ENCODE assay signal across 8 mouse cellular contexts in genomic region chr19:45005444-45005843, GRCm38 (mm10). TPM values are rescaled to one million over a fixed set of nuclear protein-coding genes. Genes with fewer than 3 reads are reported as not detected.
A peak's percentile ranks its signal among the peaks of the same experiment; 100 is the strongest.
DNase-seq lines count a peak whose midpoint lies in the region; ATAC-seq and TF ChIP-seq lines count a peak whose summit lies in the region.

Twnk (plus strand) TSS chr19:45005663.

- peak in 1 of 2 experiments; percentile 56; a peak in 1 of 4 replicates for TF ChIP-seq EP300 in MEL (IDR thresholded peaks at IDR 0.05; ENCODE audit: low read depth in 1 of 2, low read length in 2 of 2)

- peak; percentile 96 for DNase-seq in MEL (ENCODE audit: low read depth, low spot score)
- DNase-seq in adrenal gland, postnatal 4 days (ENCODE audit: low spot score in 2 of 2) = no peak
- no peak for DNase-seq in gastrocnemius, adult 18-20 months (ENCODE audit: low spot score)
- DNase-seq in hindbrain, embryonic 14.5 days (ENCODE audit: low spot score) = no peak
- DNase-seq in left cerebral cortex, postnatal 14 days (ENCODE audit: low spot score in 2 of 2) = no peak
- peak; percentile 92 for DNase-seq in splenic B cell, adult 2 months (ENCODE audit: low read depth, low spot score)
- DNase-seq in right cerebral cortex, postnatal 14 days = no peak

- peak within 1 kb of the TSS; percentile 92 for H3K9ac ChIP-seq in MEL (ENCODE audit: control insufficient read depth, low read depth, low read length, poor library complexity, severe bottlenecking)
- peak within 1 kb of the TSS; percentile 71 for H3K9ac ChIP-seq in hindbrain, embryonic 14.5 days

- H3K36me3 ChIP-seq in MEL (ENCODE audit: control insufficient read depth in 1 of 2, insufficient read depth in 2 of 2, low read length in 2 of 2) = peaks cover 5 to 22% of the 10 kb centered on the region in 2 experiments
- peaks cover 55% of the 10 kb centered on the region for H3K36me3 ChIP-seq in hindbrain, embryonic 14.5 days (replicated peaks; ENCODE audit: control insufficient read depth, insufficient read depth)
- peaks cover 75% of the 10 kb centered on the region for H3K36me3 ChIP-seq in megakaryocyte, embryonic 14.5 days (replicated peaks; ENCODE audit: low read length)
- H3K36me3 ChIP-seq in splenic B cell, adult 2 months (ENCODE audit: control insufficient read depth, insufficient read depth, low read length, poor library complexity, severe bottlenecking) = peaks cover 3% of the 10 kb centered on the region

- no peak for ATAC-seq in hindbrain, embryonic 14.5 days (ENCODE audit: low FRiP score)

- peak in 1 of 2 experiments; percentile 75; a peak in 2 of 4 replicates for TF ChIP-seq POLR2A in MEL (IDR thresholded peaks at IDR 0.05; ENCODE audit: control insufficient read depth in 1 of 2, insufficient read depth in 1 of 2, low read depth in 1 of 2, low read length in 2 of 2, poor library complexity in 1 of 2)

- H3K4me1 ChIP-seq in MEL (ENCODE audit: control insufficient read depth in 1 of 2, insufficient read depth in 2 of 2, low read length in 2 of 2) = peaks cover 3 to 26% of the 10 kb centered on the region in 2 experiments
- H3K4me1 ChIP-seq in hindbrain, embryonic 14.5 days (replicated peaks; ENCODE audit: control insufficient read depth, insufficient read depth, low read length) = peaks cover 21% of the 10 kb centered on the region
- peaks cover 54% of the 10 kb centered on the region for H3K4me1 ChIP-seq in megakaryocyte, embryonic 14.5 days

- TF ChIP-seq CTCF in MEL (IDR thresholded peaks at IDR 0.05 in 2 of 3, conservative IDR thresholded peaks at IDR 0.05 in 1 of 3; ENCODE audit: control insufficient read depth in 1 of 3, insufficient read depth in 1 of 3, low read depth in 2 of 3, low read length in 3 of 3, poor library complexity in 1 of 3, severe bottlenecking in 1 of 3) = no peak

- H3K4me2 ChIP-seq in hindbrain, embryonic 14.5 days (replicated peaks) = peak within 1 kb of the TSS; percentile 96

- peak within 1 kb of the TSS; percentile 91 to 96 for H3K4me3 ChIP-seq in MEL (ENCODE audit: control insufficient read depth in 1 of 2, insufficient read depth in 1 of 2, low read depth in 2 of 2, low read length in 2 of 2)
- peak within 1 kb of the TSS; percentile 80 for H3K4me3 ChIP-seq in hindbrain, embryonic 14.5 days (replicated peaks; ENCODE audit: low read length)
- peak within 1 kb of the TSS; percentile 100 for H3K4me3 ChIP-seq in megakaryocyte, embryonic 14.5 days (replicated peaks)

- 12% methylated on average over 16 of the region's 16 CpGs for WGBS in hindbrain, embryonic 14.5 days

- H3K27ac ChIP-seq in MEL (ENCODE audit: control insufficient read depth, low read depth, low read length) = peak within 1 kb of the TSS; percentile 78
- H3K27ac ChIP-seq in hindbrain, embryonic 14.5 days = peak within 1 kb of the TSS; percentile 58

- no peaks in the 10 kb centered on the region for H3K9me3 ChIP-seq in MEL (replicated peaks; ENCODE audit: insufficient read depth, low read length)
- no peaks in the 10 kb centered on the region for H3K9me3 ChIP-seq in hindbrain, embryonic 14.5 days (ENCODE audit: control insufficient read depth, low read length)
- no peaks in the 10 kb centered on the region for H3K9me3 ChIP-seq in megakaryocyte, embryonic 14.5 days

- no peak for TF ChIP-seq RAD21 in MEL (IDR thresholded peaks at IDR 0.05; ENCODE audit: low read depth, low read length)

- intact Hi-C loops in left cerebral cortex, postnatal 14 days (cut with DNase I) = no loop called here

- no peaks in the 10 kb centered on the region for H3K27me3 ChIP-seq in MEL (ENCODE audit: control insufficient read depth in 1 of 2, insufficient read depth in 2 of 2, low read length in 2 of 2)
- H3K27me3 ChIP-seq in hindbrain, embryonic 14.5 days (ENCODE audit: control insufficient read depth, insufficient read depth, low read length) = no peaks in the 10 kb centered on the region
- no peaks in the 10 kb centered on the region for H3K27me3 ChIP-seq in megakaryocyte, embryonic 14.5 days (replicated peaks)
- no peaks in the 10 kb centered on the region for H3K27me3 ChIP-seq in splenic B cell, adult 2 months (ENCODE audit: control insufficient read depth, insufficient read depth, low read length, poor library complexity, severe bottlenecking)

- peaks cover 36% of the 10 kb centered on the region for H3K79me2 ChIP-seq in MEL (ENCODE audit: control insufficient read depth, insufficient read depth, low read length, poor library complexity)

TF ChIP-seq in MEL, 35 proteins besides CTCF, POLR2A, EP300 and RAD21:
- TF ChIP-seq E2F4 (IDR thresholded peaks at IDR 0.05; ENCODE audit: borderline replicate concordance, low read depth, low read length) (no peak; the same call in 1 of the 2 replicates), POLR2AphosphoS5 (IDR thresholded peaks at IDR 0.05; ENCODE audit: borderline replicate concordance, low read depth, low read length) (no peak), BHLHE40 (IDR thresholded peaks at IDR 0.05; ENCODE audit: borderline replicate concordance, low read depth, low read length) (no peak), NELFE (IDR thresholded peaks at IDR 0.05; ENCODE audit: low read depth, low read length) (peak; percentile 80), USF2 (IDR thresholded peaks at IDR 0.05; ENCODE audit: borderline replicate concordance in 1 of 2, insufficient read depth in 1 of 2, low read depth in 1 of 2, low read length in 2 of 2) (no peak), CHD2 (IDR thresholded peaks at IDR 0.05; ENCODE audit: low read length) (no peak), CHD1 (IDR thresholded peaks at IDR 0.05; ENCODE audit: low read depth, low read length) (0 out of 2 replicates have a peak, but pooled peaks have one; percentile 13), MEF2A (IDR thresholded peaks at IDR 0.05; ENCODE audit: extremely low read depth, insufficient replicate concordance, low read depth, low read length, poor library complexity, severe bottlenecking) (no peak), GATA1 (IDR thresholded peaks at IDR 0.05; ENCODE audit: low read depth, low read length) (peak; percentile 52), MYC (IDR thresholded peaks at IDR 0.05; ENCODE audit: low read depth, low read length) (no peak), ELF1 (IDR thresholded peaks at IDR 0.05; ENCODE audit: low read depth, low read length) (no peak), ZNF384 (IDR thresholded peaks at IDR 0.05; ENCODE audit: low read depth, low read length) (no peak), ZMIZ1 (IDR thresholded peaks at IDR 0.05; ENCODE audit: low read depth, low read length) (0 out of 2 replicates have a peak, but pooled peaks have one; percentile 38), TAL1 (IDR thresholded peaks at IDR 0.05; ENCODE audit: low read length) (no peak), ZC3H11A (IDR thresholded peaks at IDR 0.05; ENCODE audit: low read depth, low read length) (no peak), MAX (IDR thresholded peaks at IDR 0.05; ENCODE audit: low read length) (peak; percentile 6; the same call in 1 of the 2 replicates), POLR2AphosphoS2 (IDR thresholded peaks at IDR 0.05; ENCODE audit: low read length) (no peak), ETS1 (IDR thresholded peaks at IDR 0.05; ENCODE audit: low read depth, low read length) (no peak), MXI1 (IDR thresholded peaks at IDR 0.05; ENCODE audit: low read depth, low read length) (no peak), GABPA (IDR thresholded peaks at IDR 0.05; ENCODE audit: low read depth, low read length) (no peak), MAZ (IDR thresholded peaks at IDR 0.05; ENCODE audit: low read depth, low read length) (0 out of 2 replicates have a peak, but pooled peaks have one; percentile 34), JUND (IDR thresholded peaks at IDR 0.05; ENCODE audit: low read depth, low read length) (0 out of 2 replicates have a peak, but pooled peaks have one; percentile 14), UBTF (IDR thresholded peaks at IDR 0.05; ENCODE audit: borderline replicate concordance, insufficient read depth, low read depth, low read length) (no peak), USF1 (IDR thresholded peaks at IDR 0.05; ENCODE audit: low read depth, low read length) (no peak), MAFK (IDR thresholded peaks at IDR 0.05; ENCODE audit: borderline replicate concordance, low read depth, low read length) (no peak), TCF12 (IDR thresholded peaks at IDR 0.05; ENCODE audit: low read depth, low read length) (no peak), RCOR1 (IDR thresholded peaks at IDR 0.05; ENCODE audit: low read depth, low read length) (0 out of 2 replicates have a peak, but pooled peaks have one; percentile 24), NRF1 (IDR thresholded peaks at IDR 0.05; ENCODE audit: insufficient read depth, low read depth, low read length, poor library complexity, severe bottlenecking) (no peak), SIN3A (IDR thresholded peaks at IDR 0.05; ENCODE audit: low read length) (peak; percentile 51; the same call in 1 of the 2 replicates), KAT2A (conservative IDR thresholded peaks at IDR 0.05; ENCODE audit: low read depth, low read length) (no peak), ZKSCAN1 (IDR thresholded peaks at IDR 0.05; ENCODE audit: low read depth, low read length) (no peak), SMC3 (IDR thresholded peaks at IDR 0.05; ENCODE audit: low read depth, low read length) (no peak), MYB (IDR thresholded peaks at IDR 0.05; ENCODE audit: low read depth, low read length) (no peak), TBP (IDR thresholded peaks at IDR 0.05; ENCODE audit: low read depth, low read length) (peak; percentile 86), HCFC1 (IDR thresholded peaks at IDR 0.05; ENCODE audit: low read depth, low read length) (0 out of 2 replicates have a peak, but pooled peaks have one; percentile 16)

RNA-seq across cellular contexts. Expression of gene Twnk, which starts in this region (rescaled TPM):
- total RNA-seq in MEL (2012; rRNA removed) = 35.9 and 37.5 TPM in 2 replicates
- 10 to 100 TPM in 1 of 2 experiments, not detected in 1; 55.6 TPM for polyA plus RNA-seq in MEL (2012; ENCODE audit: insufficient read depth in 1 of 2, insufficient read length in 2 of 2, low read depth in 1 of 2, low replicate concordance in 2 of 2, missing spikeins in 1 of 2)
- 10 to 100 TPM; 30.5 to 33.0 TPM for total RNA-seq in adrenal gland, postnatal 4 days (2021)
- 10 to 100 TPM; 17.8 to 20.8 TPM for total RNA-seq in gastrocnemius, adult 18-20 months (2021)
- 7.1 and 9.4 TPM in 2 replicates for polyA plus RNA-seq in hindbrain, embryonic 14.5 days (2014; fragmentation: Nextera tagmentation; extraction: Ambion mirVana)
- total RNA-seq in left cerebral cortex, postnatal 14 days (2021) = 10 to 100 TPM; 13.2 to 14.7 TPM
- 2.0 and 7.3 TPM in 2 replicates for polyA plus RNA-seq in megakaryocyte, embryonic 14.5 days (2012; ENCODE audit: insufficient read depth, low replicate concordance)

Comparison
In these comparisons a context has a peak if more than half of its experiments do, and no peak if none do; other contexts are left out.
1. DNase-seq: peak in MEL (single experiment) and splenic B cell, adult 2 months (single experiment); none in adrenal gland, postnatal 4 days (0 of 2), gastrocnemius, adult 18-20 months (single experiment), hindbrain, embryonic 14.5 days (single experiment), left cerebral cortex, postnatal 14 days (0 of 2) and right cerebral cortex, postnatal 14 days (single experiment).
2. Peak in every context shown above with its lines, with median percentiles within 50 percentile points of each other: H3K4me3 ChIP-seq.